In the genomic region with DNA sequence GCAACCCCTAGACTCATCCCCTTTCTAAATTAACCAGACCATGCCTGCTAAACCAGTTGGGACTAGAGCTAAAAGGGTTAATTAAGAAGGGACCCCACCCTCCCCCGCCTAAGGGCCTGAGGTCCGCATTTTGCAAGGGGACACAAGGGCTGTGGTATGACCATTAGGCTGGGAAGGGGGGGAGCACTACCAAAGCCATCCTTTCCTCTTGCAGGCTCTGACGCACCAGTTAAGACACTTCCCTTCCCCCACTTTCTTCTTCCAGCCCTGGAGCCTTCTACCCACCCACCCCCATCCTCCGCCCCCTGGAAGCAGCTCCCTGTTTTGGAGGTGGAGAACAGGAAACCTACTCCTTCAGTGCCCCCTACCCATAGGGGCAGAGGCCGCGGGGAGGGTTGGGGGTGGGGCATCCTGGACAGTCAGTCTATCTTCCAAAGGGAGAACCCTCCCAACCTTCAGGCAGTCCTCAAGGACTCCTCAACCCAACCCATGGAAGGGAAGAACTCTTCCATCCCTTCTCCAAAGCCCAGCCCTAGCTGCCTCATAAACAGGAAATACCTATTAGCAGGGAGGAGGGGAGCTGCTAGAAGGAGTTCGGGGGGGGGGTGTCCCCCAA, we compare ENCODE assay signal across 7 mouse cellular contexts. TPM values are rescaled to one million over a fixed set of nuclear protein-coding genes. Genes with fewer than 3 reads are reported as not detected.
DNase-seq lines count a peak whose midpoint lies in the region; ATAC-seq and TF ChIP-seq lines count a peak whose summit lies in the region.

No protein-coding gene starts in this region.

- peaks cover 5% of the 10 kb centered on the region; the same call in 1 of the 2 replicates for H3K36me3 ChIP-seq in ES-E14 (ENCODE audit: control insufficient read depth, insufficient read depth, low read length, poor library complexity, severe bottlenecking)
- H3K36me3 ChIP-seq in embryonic facial prominence, embryonic 15.5 days: no peaks in the 10 kb centered on the region
- no peaks in the 10 kb centered on the region for H3K36me3 ChIP-seq in heart, embryonic 15.5 days

- H3K4me1 ChIP-seq in ES-E14 (ENCODE audit: control insufficient read depth in 2 of 2, insufficient read depth in 2 of 2, low read length in 2 of 2, poor library complexity in 1 of 2): peaks cover 4 to 18% of the 10 kb centered on the region in 2 experiments
- H3K4me1 ChIP-seq in embryonic facial prominence, embryonic 15.5 days: peaks cover 51% of the 10 kb centered on the region
- peaks cover 52% of the 10 kb centered on the region for H3K4me1 ChIP-seq in heart, embryonic 15.5 days (replicated peaks)

- in situ Hi-C loops in ES-E14 (cut with MboI; ENCODE audit: low sequenced_read_pairs in 2 of 2, unreplicated experiment in 2 of 2): no loop called here

- peak overlapping the region; percentile 68 to 96 for H3K4me3 ChIP-seq in ES-E14 (ENCODE audit: insufficient read depth in 1 of 2, low read depth in 1 of 2, low read length in 2 of 2, poor library complexity in 1 of 2, severe bottlenecking in 1 of 2)
- peak overlapping the region; percentile 72 for H3K4me3 ChIP-seq in embryonic facial prominence, embryonic 15.5 days (replicated peaks)
- peak overlapping the region; percentile 85 for H3K4me3 ChIP-seq in heart, embryonic 15.5 days

- 3% methylated on average over 7 of the region's 7 CpGs for WGBS in embryonic facial prominence, embryonic 15.5 days
- WGBS in heart, embryonic 15.5 days: 0% methylated on average over 7 of the region's 7 CpGs

- H3K27ac ChIP-seq in ES-E14 (ENCODE audit: insufficient read depth, low read depth, low read length, poor library complexity, severe bottlenecking): peak overlapping the region; percentile 93
- peak overlapping the region; percentile 100 for H3K27ac ChIP-seq in embryonic facial prominence, embryonic 15.5 days (replicated peaks)
- H3K27ac ChIP-seq in heart, embryonic 15.5 days: peak overlapping the region; percentile 98

- H3K27me3 ChIP-seq in embryonic facial prominence, embryonic 15.5 days: no peaks in the 10 kb centered on the region
- H3K27me3 ChIP-seq in heart, embryonic 15.5 days: no peaks in the 10 kb centered on the region

- H3K4me2 ChIP-seq in embryonic facial prominence, embryonic 15.5 days (replicated peaks): peak overlapping the region; percentile 84
- peak overlapping the region; percentile 85 for H3K4me2 ChIP-seq in heart, embryonic 15.5 days

- DNase-seq in ES-E14 (ENCODE audit: low read depth, low spot score): peak; percentile 79
- DNase-seq in adrenal gland, adult 2 months: peak; percentile 75
- DNase-seq in kidney, postnatal 14 days: peak; percentile 79
- peak; percentile 88 for DNase-seq in lung, postnatal 10 days
- DNase-seq in right cerebral cortex, adult 18-20 months: peak; percentile 68

- H3K9ac ChIP-seq in ES-E14 (ENCODE audit: insufficient read depth, low read depth, low read length, poor library complexity, severe bottlenecking): peak overlapping the region; percentile 92
- H3K9ac ChIP-seq in embryonic facial prominence, embryonic 15.5 days: peak overlapping the region; percentile 96; the same call in 1 of the 2 replicates
- H3K9ac ChIP-seq in heart, embryonic 15.5 days: peak overlapping the region; percentile 83

- H3K9me3 ChIP-seq in ES-E14 (ENCODE audit: control insufficient read depth, insufficient read depth, low read depth, low read length): no peaks in the 10 kb centered on the region
- H3K9me3 ChIP-seq in embryonic facial prominence, embryonic 15.5 days (replicated peaks): no peaks in the 10 kb centered on the region
- no peaks in the 10 kb centered on the region for H3K9me3 ChIP-seq in heart, embryonic 15.5 days (replicated peaks)

- ATAC-seq in embryonic facial prominence, embryonic 15.5 days (ENCODE audit: insufficient number of reproducible peaks, low FRiP score, low TSS enrichment, low read depth): peak; percentile 65
- ATAC-seq in heart, embryonic 15.5 days (replicated peaks; ENCODE audit: insufficient number of reproducible peaks, insufficient read depth, low FRiP score, low read depth): peak; percentile 44

TF ChIP-seq in ES-E14, 5 proteins besides CTCF, POLR2A, EP300 and RAD21:
- TF ChIP-seq HCFC1 (IDR thresholded peaks at IDR 0.05; ENCODE audit: borderline replicate concordance, insufficient read depth, low read length): no peak
- TF ChIP-seq CHD2 (IDR thresholded peaks at IDR 0.05; ENCODE audit: low read depth, low read length): no peak
- TF ChIP-seq ZC3H11A (IDR thresholded peaks at IDR 0.05; ENCODE audit: borderline replicate concordance, low read depth, low read length): no peak
- no peak for TF ChIP-seq MAFK (IDR thresholded peaks at IDR 0.05; ENCODE audit: insufficient read depth, low read depth, low read length)
- TF ChIP-seq ZNF384 (IDR thresholded peaks at IDR 0.05; ENCODE audit: low read depth, low read length): no peak

RNA-seq across cellular contexts. Expression of a gene that starts 0.8 kb away (rescaled TPM):
- total RNA-seq in ES-E14 (2012; rRNA removed): 123 and 207 TPM in 2 replicates
- total RNA-seq in adrenal gland, adult 2 months (2021): 10 to 100 TPM; 58.2 to 67.1 TPM
- polyA plus RNA-seq in adrenal gland, adult 2 months (2012; rRNA removed): 99.3 and 117 TPM in 2 replicates
- polyA plus RNA-seq in embryonic facial prominence, embryonic 15.5 days (2015; fragmentation: Nextera tagmentation; extraction: Ambion mirVana): 114 and 120 TPM in 2 replicates
- polyA plus RNA-seq in heart, embryonic 15.5 days (2015; fragmentation: Nextera tagmentation; extraction: Ambion mirVana): 64.5 and 78.7 TPM in 2 replicates

RNA-seq across cellular contexts. Expression of a gene that starts 1.1 kb away (rescaled TPM):
- 68.4 and 75.1 TPM in 2 replicates for total RNA-seq in ES-E14 (2012; rRNA removed)
- 10 to 100 TPM; 22.5 to 36.4 TPM for total RNA-seq in adrenal gland, adult 2 months (2021)
- polyA plus RNA-seq in adrenal gland, adult 2 months (2012; rRNA removed): 16.0 and 19.1 TPM in 2 replicates
- polyA plus RNA-seq in embryonic facial prominence, embryonic 15.5 days (2015; fragmentation: Nextera tagmentation; extraction: Ambion mirVana): 37.0 and 38.3 TPM in 2 replicates
- polyA plus RNA-seq in heart, embryonic 15.5 days (2015; fragmentation: Nextera tagmentation; extraction: Ambion mirVana): 17.7 and 25.8 TPM in 2 replicates

RNA-seq across cellular contexts. Expression of a gene that starts 29.9 kb away (rescaled TPM):
- total RNA-seq in ES-E14 (2012; rRNA removed): 134 and 140 TPM in 2 replicates
- total RNA-seq in adrenal gland, adult 2 months (2021): 10 to 100 TPM; 44.6 to 72.2 TPM
- polyA plus RNA-seq in adrenal gland, adult 2 months (2012; rRNA removed): 4.3 and 5.8 TPM in 2 replicates
- 74.1 and 76.9 TPM in 2 replicates for polyA plus RNA-seq in embryonic facial prominence, embryonic 15.5 days (2015; fragmentation: Nextera tagmentation; extraction: Ambion mirVana)
- 37.0 and 46.9 TPM in 2 replicates for polyA plus RNA-seq in heart, embryonic 15.5 days (2015; fragmentation: Nextera tagmentation; extraction: Ambion mirVana)

RNA-seq across cellular contexts. Expression of a gene that starts 42.5 kb away (rescaled TPM):
- total RNA-seq in ES-E14 (2012; rRNA removed): 4.9 and 6.9 TPM in 2 replicates
- 10 to 100 TPM; 11.2 to 15.4 TPM for total RNA-seq in adrenal gland, adult 2 months (2021)
- 16.7 and 19.7 TPM in 2 replicates for polyA plus RNA-seq in adrenal gland, adult 2 months (2012; rRNA removed)
- polyA plus RNA-seq in embryonic facial prominence, embryonic 15.5 days (2015; fragmentation: Nextera tagmentation; extraction: Ambion mirVana): 8.7 and 10.1 TPM in 2 replicates
- 6.5 and 7.5 TPM in 2 replicates for polyA plus RNA-seq in heart, embryonic 15.5 days (2015; fragmentation: Nextera tagmentation; extraction: Ambion mirVana)

RNA-seq across cellular contexts. Expression of a gene that starts 47.5 kb away (rescaled TPM):
- total RNA-seq in ES-E14 (2012; rRNA removed): 8.0 and 10.1 TPM in 2 replicates
- total RNA-seq in adrenal gland, adult 2 months (2021): 10 to 100 TPM; 15.5 to 17.3 TPM
- polyA plus RNA-seq in adrenal gland, adult 2 months (2012; rRNA removed): 6.1 and 8.5 TPM in 2 replicates
- 16.6 and 20.5 TPM in 2 replicates for polyA plus RNA-seq in embryonic facial prominence, embryonic 15.5 days (2015; fragmentation: Nextera tagmentation; extraction: Ambion mirVana)
- polyA plus RNA-seq in heart, embryonic 15.5 days (2015; fragmentation: Nextera tagmentation; extraction: Ambion mirVana): 12.2 and 15.3 TPM in 2 replicates

Comparison
In these comparisons a context has a peak if more than half of its experiments do, and no peak if none do; other contexts are left out.
1. Peak in every context shown above with its lines: DNase-seq, ATAC-seq, H3K4me3 ChIP-seq and H3K27ac ChIP-seq.